Mouse (Mus musculus) bone marrow macrophage, adult 2 months (primary cell): ENCODE results near the gene Klk11. TPM values are rescaled to one million over a fixed set of nuclear protein-coding genes. Genes with fewer than 3 reads are reported as not detected.
A peak's percentile ranks its signal among the peaks of the same experiment; 100 is the strongest.

ENCODE experiments used
- H3K27ac ChIP-seq: 2 replicates; pipeline ENCODE4 v1.5.1; 2012; ENCODE audit warnings: low read depth, low read length; ENCODE audit not compliant: insufficient read depth
- H3K4me1 ChIP-seq: 2 replicates; pipeline ENCODE4 v1.6.1; 2012; ENCODE audit warnings: low read length; ENCODE audit not compliant: control insufficient read depth, insufficient read depth
- H3K4me3 ChIP-seq: 2 replicates; pipeline ENCODE4 v1.5.1; 2012; ENCODE audit warnings: mild to moderate bottlenecking, low read length, moderate library complexity; ENCODE audit not compliant: insufficient read depth
- CTCF ChIP-seq: IDR thresholded peaks from 2 replicates; pipeline ENCODE4 v1.5.1; 2012; ENCODE audit warnings: low read depth, mild to moderate bottlenecking, low read length, moderate library complexity
- POLR2A ChIP-seq: IDR thresholded peaks from 2 replicates; pipeline ENCODE4 v1.6.1; 2012; ENCODE audit warnings: mild to moderate bottlenecking, low read depth, low read length, borderline replicate concordance
- polyA plus RNA-seq: library from polyadenylated mRNA; stranded (reverse); fragments of >200 nt; gene quantifications from 2 replicates; pipeline ENCODE4 v1.2.4, GENCODE M21; 2012; ENCODE audit not compliant: missing spikeins, insufficient read depth, insufficient read length

Klk11 gene
- polyA plus RNA-seq, result not detected in 2 replicates

- Histone ChIP-seq H3K27ac (no peak within 1 kb of the TSS), H3K4me1 (no peaks in the 10 kb centered on the region), H3K4me3 (no peak within 1 kb of the TSS)
- TF ChIP-seq CTCF (no peak), POLR2A (no peak)
Observed at GRCm38 (mm10) chr7:43774364-43774763, at the start of gene Klk11. Klk11 (plus strand) TSS chr7:43774604.

- Histone ChIP-seq H3K4me1 (peaks cover 25% of the 10 kb centered on the region), H3K27ac (peak overlapping the region; percentile 27; the same call in 1 of the 2 replicates), H3K4me3 (no peak overlapping the region)
- no peak for TF ChIP-seq CTCF
- TF ChIP-seq POLR2A, result no peak
Observed at GRCm38 (mm10) chr7:43747788-43748187, 26.6 kb upstream of the Klk11 start.

GRCm38 (mm10) chr7:43752806-43753205 lies 21.6 kb upstream of the Klk11 start:
- H3K4me3 ChIP-seq, result no peak overlapping the region

GRCm38 (mm10) chr7:43766484-43766883 lies 7.9 kb upstream of the Klk11 start:
- Histone ChIP-seq H3K4me1 (no peaks in the 10 kb centered on the region), H3K4me3 (no peak overlapping the region), H3K27ac (no peak overlapping the region)
- no peak for TF ChIP-seq CTCF
- no peak for TF ChIP-seq POLR2A

More at GRCm38 (mm10) chr7:43752806-43753205, 21.6 kb upstream of the Klk11 start:
- Histone ChIP-seq H3K4me1 (peaks cover 16% of the 10 kb centered on the region), H3K27ac (0 out of 2 replicates have a peak overlapping the region, but pooled peaks have one; percentile 10)
- TF ChIP-seq POLR2A (no peak), CTCF (no peak)

- TF ChIP-seq CTCF (no peak), POLR2A (no peak)
- Histone ChIP-seq H3K4me3 (no peak within 1 kb of the TSS), H3K4me1 (no peaks in the 10 kb centered on the region), H3K27ac (no peak within 1 kb of the TSS)
Observed at GRCm38 (mm10) chr7:43768597-43768996, 5.8 kb upstream of the Klk11 start, which contains the start of gene Klk12. Klk12 (plus strand) TSS chr7:43768897.

GRCm38 (mm10) chr7:43769636-43770035 lies 4.8 kb upstream of the Klk11 start:
- TF ChIP-seq CTCF (no peak), POLR2A (no peak)
- H3K27ac ChIP-seq, result no peak overlapping the region
- no peak overlapping the region for H3K4me3 ChIP-seq
- H3K4me1 ChIP-seq, result no peaks in the 10 kb centered on the region

- TF ChIP-seq CTCF (no peak), POLR2A (no peak)
- H3K4me3 ChIP-seq, result no peak overlapping the region
- no peaks in the 10 kb centered on the region for H3K4me1 ChIP-seq
- H3K27ac ChIP-seq, result no peak overlapping the region
Observed at GRCm38 (mm10) chr7:43770701-43771100, 3.7 kb upstream of the Klk11 start.

GRCm38 (mm10) chr7:43771916-43772315 lies 2.5 kb upstream of the Klk11 start:
- H3K27ac ChIP-seq, result no peak overlapping the region
- no peak overlapping the region for H3K4me3 ChIP-seq
- no peak for TF ChIP-seq POLR2A
- no peak for TF ChIP-seq CTCF
- no peaks in the 10 kb centered on the region for H3K4me1 ChIP-seq

- TF ChIP-seq CTCF (no peak), POLR2A (no peak)
- no peak overlapping the region for H3K27ac ChIP-seq
- H3K4me1 ChIP-seq, result no peaks in the 10 kb centered on the region
- no peak overlapping the region for H3K4me3 ChIP-seq
Observed at GRCm38 (mm10) chr7:43772901-43773300, 1.5 kb upstream of the Klk11 start.

GRCm38 (mm10) chr7:43774802-43775201 lies 398 bp downstream of the Klk11 start:
- Histone ChIP-seq H3K4me3 (no peak overlapping the region), H3K27ac (no peak overlapping the region), H3K4me1 (no peaks in the 10 kb centered on the region)
- no peak for TF ChIP-seq POLR2A

- no peak for TF ChIP-seq CTCF
- TF ChIP-seq POLR2A, result no peak
- H3K4me3 ChIP-seq, result no peak overlapping the region
- no peaks in the 10 kb centered on the region for H3K4me1 ChIP-seq
- H3K27ac ChIP-seq, result no peak overlapping the region
Observed at GRCm38 (mm10) chr7:43775311-43776057, 1.1 kb downstream of the Klk11 start.
